ENCODE assay signal across 17 mouse cellular contexts in genomic region chr14:22339176-22339575, GRCm38 (mm10).
DNase-seq lines count a peak whose midpoint lies in the region; ATAC-seq and TF ChIP-seq lines count a peak whose summit lies in the region.
"Had no signal": no experiment of that assay in that cellular context is flagged by ENCODE, and none has a peak within 500 bp of the region (broad histone marks: within the 10 kb centered on the region; RNA-seq: fewer than 3 reads in every experiment).

No protein-coding gene starts in this region.

- intact Hi-C loops in left cerebral cortex, postnatal 14 days (cut with DNase I), result no loop called here

- no peaks in the 10 kb centered on the region for H3K27me3 ChIP-seq in midbrain, postnatal 0 days (ENCODE audit: insufficient read depth, low read length)
- H3K27me3 ChIP-seq: CH12.LX; hindbrain, embryonic 15.5 days had no signal

- TF ChIP-seq CTCF in layer of hippocampus, adult 2 months (conservative IDR thresholded peaks at IDR 0.05), result no peak
- no peak for TF ChIP-seq CTCF in midbrain, postnatal 0 days (IDR thresholded peaks at IDR 0.05)

- no peaks in the 10 kb centered on the region for H3K9me3 ChIP-seq in midbrain, postnatal 0 days (ENCODE audit: low read length)
- H3K9me3 ChIP-seq: hindbrain, embryonic 15.5 days had no signal

- H3K4me3 ChIP-seq in layer of hippocampus, adult 2 months, result no peak overlapping the region
- H3K4me3 ChIP-seq in midbrain, postnatal 0 days (ENCODE audit: low read depth, low read length), result no peak overlapping the region
- H3K4me3 ChIP-seq: erythroblast, embryonic 14.5 days; hindbrain, embryonic 15.5 days; myocyte had no signal

- H3K27ac ChIP-seq in layer of hippocampus, adult 2 months, result no peak overlapping the region
- H3K27ac ChIP-seq in midbrain, postnatal 0 days (ENCODE audit: low read depth, low read length), result no peak overlapping the region
- H3K27ac ChIP-seq: hindbrain, embryonic 15.5 days; stomach, postnatal 0 days had no signal

- no peak for ATAC-seq in midbrain, postnatal 0 days (ENCODE audit: low FRiP score)

- DNase-seq in left cerebral cortex, adult 18-20 months (ENCODE audit: low spot score in 2 of 2), result peak; percentile 11 to 48
- no peak for DNase-seq in left cerebral cortex, adult 11 months (ENCODE audit: low spot score)
- peak; percentile 34 to 49 for DNase-seq in layer of hippocampus, adult 2 months (ENCODE audit: low spot score in 2 of 2)
- peak; percentile 25 to 40 for DNase-seq in left cerebral cortex, postnatal 14 days (ENCODE audit: low spot score in 2 of 2)
- DNase-seq in telencephalon, adult 2 months (ENCODE audit: low read depth, low spot score), result peak; percentile 52
- no peak for DNase-seq in midbrain, postnatal 0 days (ENCODE audit: low spot score)
- no peak for DNase-seq in cerebellum, adult 8-10 months
- DNase-seq: cerebellum, adult 9-11 months; heart, adult 18-20 months; heart, postnatal 10 days had no signal

- WGBS in midbrain, postnatal 0 days, result 69% methylated on average over 6 of the region's 6 CpGs

- H3K36me3 ChIP-seq in midbrain, postnatal 0 days (ENCODE audit: insufficient read depth, low read length), result no peaks in the 10 kb centered on the region
- H3K36me3 ChIP-seq: hindbrain, embryonic 15.5 days had no signal

- no peaks in the 10 kb centered on the region for H3K4me1 ChIP-seq in midbrain, postnatal 0 days (ENCODE audit: insufficient read depth, low read length)
- H3K4me1 ChIP-seq: hindbrain, embryonic 15.5 days had no signal

- H3K4me2 ChIP-seq in midbrain, postnatal 0 days (ENCODE audit: low read depth, low read length, poor library complexity, severe bottlenecking), result no peak overlapping the region
- H3K4me2 ChIP-seq: hindbrain, embryonic 15.5 days; liver, embryonic 11.5 days; midbrain, embryonic 11.5 days had no signal

- no peak overlapping the region for H3K9ac ChIP-seq in midbrain, postnatal 0 days (replicated peaks; ENCODE audit: low read length, poor library complexity, severe bottlenecking)
- H3K9ac ChIP-seq: hindbrain, embryonic 15.5 days had no signal

Comparison
In these comparisons a context has a peak if more than half of its experiments do, and no peak if none do; other contexts are left out.
1. DNase-seq: peak in left cerebral cortex, adult 18-20 months (2 of 2), layer of hippocampus, adult 2 months (2 of 2), left cerebral cortex, postnatal 14 days (2 of 2) and telencephalon, adult 2 months (single experiment); none in left cerebral cortex, adult 11 months (single experiment), midbrain, postnatal 0 days (single experiment) and cerebellum, adult 8-10 months (single experiment).